Mouse (Mus musculus) erythroblast, adult 5-6 weeks (primary cell): ENCODE results near the gene Gm6902. TPM values are rescaled to one million over a fixed set of nuclear protein-coding genes. Genes with fewer than 3 reads are reported as not detected.
"Not testable (repeated sequence)": the region's sequence is repeated elsewhere in the genome, so short reads cannot be mapped to it uniquely, and the experiment has no call there.

Source experiments
- ATAC-seq: replicated peaks from 2 replicates; pipeline ENCODE4 v1.8.0; 2016; ENCODE audit warnings: moderate number of reproducible peaks, mild to moderate bottlenecking, moderate TSS enrichment, inconsistent platforms; ENCODE audit not compliant: poor library complexity, low FRiP score, severe bottlenecking
- total RNA-seq, 2 experiments: library from RNA; stranded (forward) in 1 of 2; stranded (reverse) in 1 of 2; fragments of 150-400 nt in 1 of 2; fragments of 200-764, 138-1000 nt in 1 of 2; gene quantifications; 2 replicates each; pipeline versions ENCODE4 v1.2.3 to v1.2.4; 2015 to 2017; ENCODE audit warnings: low replicate concordance in 2 of 2

Gene Gm6902
- total RNA-seq (2015; ENCODE audit: low replicate concordance) (not detected in 2 replicates), total RNA-seq (2017; ENCODE audit: low replicate concordance) (not detected in 2 replicates)

- not testable (repeated sequence) for ATAC-seq
Observed at GRCm38 (mm10) chr7:23278800-23279199, at the start of gene Gm6902. Gene Gm6902 (minus strand): TSS chr7:23278900.

- not testable (repeated sequence) for ATAC-seq
Observed at GRCm38 (mm10) chr7:23300892-23301291, 22.2 kb upstream of the Gm6902 start, which contains the start of gene Nlrp4e. Gene Nlrp4e (plus strand): TSS chr7:23301192.

GRCm38 (mm10) chr7:23251582-23251981 is 27.1 kb downstream of the Gm6902 start, which contains the start of gene Vmn1r166:
Gene Vmn1r166 (minus strand): TSS chr7:23251682.
- ATAC-seq, result not testable (repeated sequence)

Other genes starting within 250 kb of the Gm6902 start
- not detected in 2 replicates for gene Vmn1r163, start 223.4 kb downstream of the Gm6902 start, total RNA-seq (2015; ENCODE audit: low replicate concordance)
- gene Vmn1r163, start 223.4 kb downstream of the Gm6902 start, total RNA-seq (2017; ENCODE audit: low replicate concordance), result not detected in 2 replicates
- not detected in 2 replicates for gene Gm8720, start 211.4 kb downstream of the Gm6902 start, total RNA-seq (2015; ENCODE audit: low replicate concordance)
- gene Gm8720, start 211.4 kb downstream of the Gm6902 start, total RNA-seq (2017; ENCODE audit: low replicate concordance), result not detected in 2 replicates
- gene Gm10662, start 134.4 kb downstream of the Gm6902 start, total RNA-seq (2015; ENCODE audit: low replicate concordance), result not detected in 2 replicates
- gene Gm10662, start 134.4 kb downstream of the Gm6902 start, total RNA-seq (2017; ENCODE audit: low replicate concordance), result not detected in 2 replicates
- gene Vmn1r165, start 61.6 kb downstream of the Gm6902 start, total RNA-seq (2015; ENCODE audit: low replicate concordance), result not detected in 2 replicates
- gene Vmn1r165, start 61.6 kb downstream of the Gm6902 start, total RNA-seq (2017; ENCODE audit: low replicate concordance), result not detected in 2 replicates
- gene Vmn1r166, start 27.2 kb downstream of the Gm6902 start, total RNA-seq (2015; ENCODE audit: low replicate concordance), result not detected in 2 replicates
- not detected in 2 replicates for gene Vmn1r166, start 27.2 kb downstream of the Gm6902 start, total RNA-seq (2017; ENCODE audit: low replicate concordance)
- not detected in 2 replicates for gene Nlrp4e, start 22.3 kb upstream of the Gm6902 start, total RNA-seq (2015; ENCODE audit: low replicate concordance)
- not detected in 2 replicates for gene Nlrp4e, start 22.3 kb upstream of the Gm6902 start, total RNA-seq (2017; ENCODE audit: low replicate concordance)
- gene Nlrp5, start 107.0 kb upstream of the Gm6902 start, total RNA-seq (2015; ENCODE audit: low replicate concordance), result not detected in 2 replicates
- not detected in 2 replicates for gene Nlrp5, start 107.0 kb upstream of the Gm6902 start, total RNA-seq (2017; ENCODE audit: low replicate concordance)
- gene Vmn1r167, start 228.3 kb upstream of the Gm6902 start, total RNA-seq (2015; ENCODE audit: low replicate concordance), result not detected in 2 replicates
- not detected in 2 replicates for gene Vmn1r167, start 228.3 kb upstream of the Gm6902 start, total RNA-seq (2017; ENCODE audit: low replicate concordance)